Mouse (Mus musculus) heart, adult 2 months (tissue): ENCODE measurements around the gene Glud1.

Experiments used
- CTCF ChIP-seq: fragments of 200-600 bp; IDR thresholded peaks from 2 replicates; pipeline ENCODE4 v1.8.1; 2022; ENCODE audit warnings: antibody characterized with exemption, mild to moderate bottlenecking, moderate library complexity
- EP300 ChIP-seq: fragments of 200-500 bp; IDR thresholded peaks from 2 replicates; pipeline ENCODE4 v1.6.1; 2011; ENCODE audit warnings: low read depth, low read length, control low read depth; ENCODE audit not compliant: insufficient read depth
- POLR2A ChIP-seq: fragments of 200-500 bp; IDR thresholded peaks from 2 replicates; pipeline ENCODE4 v1.6.1; 2011; ENCODE audit warnings: mild to moderate bottlenecking, low read depth, low read length, control low read depth; ENCODE audit not compliant: insufficient read depth

- TF ChIP-seq POLR2A (no peak), EP300 (no peak), CTCF (no peak)
Observed at GRCm38 (mm10) chr14:34297038-34297437, 13.5 kb upstream of the Glud1 start.
